Mouse (Mus musculus): ENCODE results near the gene Nrbp1.

GRCm38 (mm10) chr5:31220448-31221303 is 20.0 kb upstream of the Nrbp1 start, which contains the start of gene Ppm1g:
- TF ChIP-seq CTCF (IDR thresholded peaks at IDR 0.05; ENCODE audit: control insufficient read depth, insufficient read depth, insufficient read length) = no peak
- no peak for TF ChIP-seq CEBPB (IDR thresholded peaks at IDR 0.05; ENCODE audit: low read depth)
- TF ChIP-seq USF1 (IDR thresholded peaks at IDR 0.05; ENCODE audit: low read depth) = no peak

All from C2C12 (cell line).